Mouse (Mus musculus) liver, embryonic 11.5 days (tissue): Measurements from ENCODE around the gene Asic2. TPM values are rescaled to one million over a fixed set of nuclear protein-coding genes. Genes with fewer than 3 reads are reported as not detected.

ENCODE experiments used
- ATAC-seq: fragments of 200-750 bp; cut with Nextera tagmentation; replicated peaks from 2 replicates; pipeline ENCODE4 v1.8.0; 2017; ENCODE audit warnings: moderate number of reproducible peaks, mild to moderate bottlenecking, moderate TSS enrichment, moderate library complexity; ENCODE audit not compliant: low FRiP score
- DNase-seq: peaks from one replicate; pipeline ENCODE4 v3.0.0-alpha.2; 2017; ENCODE audit warnings: low spot score
- H3K27ac ChIP-seq: fragments of 300-500 bp; sonication (generic); 2 replicates; pipeline ENCODE4 v1.5.1; 2014; ENCODE audit warnings: mild to moderate bottlenecking, low read depth, low read length, control low read depth
- H3K27me3 ChIP-seq: fragments of 300-500 bp; sonication (generic); replicated peaks from 2 replicates; pipeline ENCODE4 v1.6.1; 2014; ENCODE audit warnings: low read length, mixed read lengths; ENCODE audit not compliant: control insufficient read depth, insufficient read depth
- H3K36me3 ChIP-seq: fragments of 300-500 bp; sonication (generic); 2 replicates; pipeline ENCODE4 v1.6.1; 2014; ENCODE audit warnings: mild to moderate bottlenecking, low read length, moderate library complexity, mixed read lengths; ENCODE audit not compliant: control insufficient read depth, insufficient read depth
- H3K4me1 ChIP-seq: fragments of 300-500 bp; sonication (generic); replicated peaks from 2 replicates; pipeline ENCODE4 v1.6.1; 2014; ENCODE audit warnings: low read length, mixed read lengths; ENCODE audit not compliant: control insufficient read depth, insufficient read depth
- H3K4me2 ChIP-seq: fragments of 300-500 bp; sonication (generic); 2 replicates; pipeline ENCODE4 v1.6.1; 2014; ENCODE audit warnings: mild to moderate bottlenecking, control low read depth, moderate library complexity
- H3K4me3 ChIP-seq: fragments of 300-500 bp; sonication (generic); 2 replicates; pipeline ENCODE4 v1.5.1; 2014; ENCODE audit warnings: low read depth, low read length, control low read depth
- H3K9ac ChIP-seq: fragments of 300-500 bp; sonication (generic); 2 replicates; pipeline ENCODE4 v1.6.1; 2014; ENCODE audit warnings: low read depth, low read length, control low read depth
- H3K9me3 ChIP-seq: fragments of 300-500 bp; sonication (generic); 2 replicates; pipeline ENCODE4 v1.6.1; 2016; ENCODE audit warnings: low read length, inconsistent platforms, mixed read lengths; ENCODE audit not compliant: control insufficient read depth
- WGBS: fragments of 180-500 bp; shearing (Covaris S2); extraction: QIAGEN DNeasy Blood & Tissue Kit; methylation state at CpG from one replicate; pipeline ENCODE4 v1.1.7; 2014; 5-methylcytosine and 5-hydroxymethylcytosine counted together
- polyA plus RNA-seq: library from polyadenylated mRNA; unstranded; fragments of >200 nt; fragmentation: Nextera tagmentation; extraction: Ambion mirVana; gene quantifications from 2 replicates; pipeline ENCODE4 v1.2.1, GENCODE M21; 2014

Gene Asic2
- polyA plus RNA-seq, 1 experiment from 2014 or later = 0.27 TPM

- H3K4me2 ChIP-seq = no peak overlapping the region
- 70% methylated on average over 4 of the region's 4 CpGs for WGBS
- DNase-seq (no peak), ATAC-seq (no peak)
- H3K9ac ChIP-seq = no peak overlapping the region
- no peak overlapping the region for H3K27ac ChIP-seq
- no peaks in the 10 kb centered on the region for H3K9me3 ChIP-seq
- no peaks in the 10 kb centered on the region for H3K27me3 ChIP-seq
- no peaks in the 10 kb centered on the region for H3K4me1 ChIP-seq
- no peak overlapping the region for H3K4me3 ChIP-seq
- no peaks in the 10 kb centered on the region for H3K36me3 ChIP-seq
Observed at GRCm38 (mm10) chr11:81454921-81455320, 513.3 kb downstream of the Asic2 start.

GRCm38 (mm10) chr11:81454111-81454510 is 514.1 kb downstream of the Asic2 start:
- WGBS = 19% methylated on average over 1 of the region's 1 CpGs

GRCm38 (mm10) chr11:81449271-81449705 is 519.0 kb downstream of the Asic2 start:
- H3K27ac ChIP-seq = no peak overlapping the region
- 46% methylated on average over 3 of the region's 3 CpGs for WGBS
- no peaks in the 10 kb centered on the region for H3K36me3 ChIP-seq
- no peak overlapping the region for H3K4me2 ChIP-seq
- H3K4me1 ChIP-seq = no peaks in the 10 kb centered on the region
- ATAC-seq (no peak), DNase-seq (no peak)
- H3K27me3 ChIP-seq = no peaks in the 10 kb centered on the region
- no peaks in the 10 kb centered on the region for H3K9me3 ChIP-seq
- H3K9ac ChIP-seq = no peak overlapping the region
- H3K4me3 ChIP-seq = no peak overlapping the region

More at GRCm38 (mm10) chr11:81454111-81454510, 514.1 kb downstream of the Asic2 start:
- Histone ChIP-seq H3K9me3 (no peaks in the 10 kb centered on the region), H3K36me3 (no peaks in the 10 kb centered on the region), H3K4me3 (no peak overlapping the region), H3K27me3 (no peaks in the 10 kb centered on the region), H3K9ac (no peak overlapping the region), H3K4me2 (no peak overlapping the region), H3K4me1 (no peaks in the 10 kb centered on the region), H3K27ac (no peak overlapping the region)
- ATAC-seq (no peak), DNase-seq (no peak)

GRCm38 (mm10) chr11:81446347-81446746 is 521.9 kb downstream of the Asic2 start:
- ATAC-seq (no peak), DNase-seq (no peak)
- no peak overlapping the region for H3K4me2 ChIP-seq
- WGBS = 75% methylated on average over 1 of the region's 1 CpGs
- H3K36me3 ChIP-seq = no peaks in the 10 kb centered on the region
- no peaks in the 10 kb centered on the region for H3K9me3 ChIP-seq
- no peak overlapping the region for H3K9ac ChIP-seq
- no peaks in the 10 kb centered on the region for H3K27me3 ChIP-seq
- no peaks in the 10 kb centered on the region for H3K4me1 ChIP-seq
- no peak overlapping the region for H3K4me3 ChIP-seq
- H3K27ac ChIP-seq = no peak overlapping the region

GRCm38 (mm10) chr11:81426857-81427256 is 541.4 kb downstream of the Asic2 start:
- no peak overlapping the region for H3K4me2 ChIP-seq
- WGBS = 66% methylated on average over 14 of the region's 14 CpGs
- H3K4me3 ChIP-seq = no peak overlapping the region
- H3K36me3 ChIP-seq = no peaks in the 10 kb centered on the region
- H3K27ac ChIP-seq = no peak overlapping the region
- ATAC-seq (no peak), DNase-seq (no peak)
- H3K9me3 ChIP-seq = no peaks in the 10 kb centered on the region
- no peaks in the 10 kb centered on the region for H3K4me1 ChIP-seq
- no peaks in the 10 kb centered on the region for H3K27me3 ChIP-seq
- H3K9ac ChIP-seq = no peak overlapping the region

- ATAC-seq (no peak), DNase-seq (no peak)
- Histone ChIP-seq H3K9ac (no peak overlapping the region), H3K4me3 (no peak overlapping the region), H3K4me1 (no peaks in the 10 kb centered on the region), H3K27me3 (no peaks in the 10 kb centered on the region), H3K9me3 (no peaks in the 10 kb centered on the region), H3K4me2 (no peak overlapping the region), H3K27ac (no peak overlapping the region), H3K36me3 (no peaks in the 10 kb centered on the region)
- WGBS = 79% methylated on average over 3 of the region's 3 CpGs
Observed at GRCm38 (mm10) chr11:81419112-81419511, 549.1 kb downstream of the Asic2 start.

- 87% methylated on average over 4 of the region's 4 CpGs for WGBS
- ATAC-seq (no peak), DNase-seq (no peak)
- no peak overlapping the region for H3K4me3 ChIP-seq
- H3K27me3 ChIP-seq = no peaks in the 10 kb centered on the region
- H3K27ac ChIP-seq = no peak overlapping the region
- H3K36me3 ChIP-seq = no peaks in the 10 kb centered on the region
- no peaks in the 10 kb centered on the region for H3K4me1 ChIP-seq
- H3K9ac ChIP-seq = no peak overlapping the region
- no peak overlapping the region for H3K4me2 ChIP-seq
- no peaks in the 10 kb centered on the region for H3K9me3 ChIP-seq
Observed at GRCm38 (mm10) chr11:81418027-81418426, 550.2 kb downstream of the Asic2 start.

GRCm38 (mm10) chr11:81416319-81416718 is 551.9 kb downstream of the Asic2 start:
- 73% methylated on average over 6 of the region's 6 CpGs for WGBS
- no peak overlapping the region for H3K27ac ChIP-seq
- H3K4me2 ChIP-seq = no peak overlapping the region
- no peak for DNase-seq
- H3K4me3 ChIP-seq = no peak overlapping the region
- H3K9ac ChIP-seq = no peak overlapping the region
- no peak for ATAC-seq
- no peaks in the 10 kb centered on the region for H3K4me1 ChIP-seq
- H3K9me3 ChIP-seq = no peaks in the 10 kb centered on the region
- no peaks in the 10 kb centered on the region for H3K36me3 ChIP-seq
- no peaks in the 10 kb centered on the region for H3K27me3 ChIP-seq

GRCm38 (mm10) chr11:81414596-81414995 is 553.7 kb downstream of the Asic2 start:
- no peak overlapping the region for H3K4me3 ChIP-seq
- no peaks in the 10 kb centered on the region for H3K27me3 ChIP-seq
- DNase-seq = no peak
- H3K36me3 ChIP-seq = no peaks in the 10 kb centered on the region
- 61% methylated on average over 2 of the region's 2 CpGs for WGBS
- ATAC-seq = no peak
- H3K9ac ChIP-seq = no peak overlapping the region
- no peaks in the 10 kb centered on the region for H3K9me3 ChIP-seq
- no peaks in the 10 kb centered on the region for H3K4me1 ChIP-seq
- no peak overlapping the region for H3K27ac ChIP-seq
- no peak overlapping the region for H3K4me2 ChIP-seq
